Mouse (Mus musculus) forebrain, embryonic 10.5 days (tissue): Measurements from ENCODE around the gene Cdt1. TPM values are rescaled to one million over a fixed set of nuclear protein-coding genes. Genes with fewer than 3 reads are reported as not detected.

Experiments
- DNase-seq: peaks from one replicate; pipeline ENCODE4 v3.0.0-alpha.2; 2017; ENCODE audit warnings: low spot score; ENCODE audit errors: extremely low spot score
- H3K27ac ChIP-seq: fragments of 300-500 bp; sonication (generic); 2 replicates; pipeline ENCODE4 v1.5.1; 2016; ENCODE audit warnings: mild to moderate bottlenecking
- H3K27me3 ChIP-seq: fragments of 300-500 bp; sonication (generic); 2 replicates; pipeline ENCODE4 v1.6.1; 2016; ENCODE audit warnings: mild to moderate bottlenecking; ENCODE audit not compliant: poor library complexity, severe bottlenecking
- H3K36me3 ChIP-seq: fragments of 300-500 bp; sonication (generic); replicated peaks from 2 replicates; pipeline ENCODE4 v1.6.1; 2016; ENCODE audit warnings: mild to moderate bottlenecking, moderate library complexity
- H3K4me1 ChIP-seq: fragments of 300-500 bp; sonication (generic); 2 replicates; pipeline ENCODE4 v1.6.1; 2016
- H3K4me3 ChIP-seq: fragments of 300-500 bp; sonication (generic); 2 replicates; pipeline ENCODE4 v1.5.1; 2016; ENCODE audit warnings: mild to moderate bottlenecking, moderate library complexity
- H3K9me3 ChIP-seq: fragments of 300-500 bp; sonication (generic); 2 replicates; pipeline ENCODE4 v1.6.1; 2016; ENCODE audit warnings: mild to moderate bottlenecking, moderate library complexity
- WGBS: fragments of 180-500 bp; shearing (Covaris S2); methylation state at CpG from one replicate; pipeline ENCODE4 v1.1.7; 2016; 5-methylcytosine and 5-hydroxymethylcytosine counted together
- polyA plus RNA-seq: library from polyadenylated mRNA; unstranded; fragments of >200 nt; fragmentation: Nextera tagmentation; extraction: Ambion mirVana; gene quantifications from 2 replicates; pipeline ENCODE4 v1.2.1, GENCODE M21; 2016

The Cdt1 gene
- polyA plus RNA-seq, 1 experiment from 2014 or later, result 73.2 TPM

DNA sequence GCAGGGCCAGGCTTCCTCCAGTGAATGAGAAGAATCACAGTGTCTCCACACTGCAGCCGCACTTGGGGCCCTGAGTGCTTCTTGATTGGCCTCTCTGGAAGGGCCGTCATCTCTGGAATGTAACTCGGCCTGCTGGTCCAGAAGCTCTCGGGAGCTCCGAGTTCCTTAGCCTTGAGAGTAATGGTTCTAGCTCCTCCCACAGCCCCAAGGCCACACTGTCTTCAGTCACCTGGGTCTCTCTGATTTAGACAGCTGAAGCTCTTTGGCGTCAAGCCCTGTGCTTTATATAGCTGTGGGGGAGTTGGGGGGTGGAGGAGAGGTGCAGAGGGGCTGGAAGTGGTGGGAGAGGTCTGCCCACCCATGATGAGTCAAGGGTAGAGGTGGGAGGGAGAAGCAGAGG is 30.8 kb upstream of the Cdt1 start:
- WGBS, result 66% methylated on average over 6 of the region's 6 CpGs
- Histone ChIP-seq H3K27me3 (no peaks in the 10 kb centered on the region), H3K36me3 (no peaks in the 10 kb centered on the region), H3K4me3 (no peak overlapping the region), H3K27ac (peak overlapping the region; percentile 44), H3K9me3 (no peaks in the 10 kb centered on the region), H3K4me1 (peaks cover 24% of the 10 kb centered on the region)
- DNase-seq, result no peak

DNA sequence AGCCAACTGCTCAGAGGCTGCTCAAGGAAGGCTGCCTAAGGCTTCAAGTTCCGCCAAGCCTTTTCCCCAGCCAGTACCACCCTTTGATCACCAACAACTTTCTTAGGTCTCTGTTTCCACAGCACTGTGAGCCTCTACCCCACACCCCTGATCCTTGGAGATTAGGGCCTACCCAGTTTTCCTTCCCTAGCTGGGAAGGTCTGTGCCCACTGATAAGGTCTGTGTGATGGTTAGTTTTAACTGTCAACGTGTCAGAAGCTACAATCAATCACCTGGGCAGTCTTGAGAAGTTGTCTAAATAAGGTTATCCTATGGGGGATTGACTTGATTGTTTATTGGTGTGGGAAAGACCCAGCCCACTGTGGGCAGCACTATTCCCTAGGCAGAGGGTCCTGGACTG is 30.0 kb upstream of the Cdt1 start:
- no peak overlapping the region for H3K27ac ChIP-seq
- H3K4me3 ChIP-seq, result no peak overlapping the region
- H3K4me1 ChIP-seq, result peaks cover 22% of the 10 kb centered on the region
- H3K36me3 ChIP-seq, result no peaks in the 10 kb centered on the region
- 88% methylated on average over 2 of the region's 2 CpGs for WGBS
- DNase-seq, result no peak
- H3K27me3 ChIP-seq, result no peaks in the 10 kb centered on the region
- H3K9me3 ChIP-seq, result no peaks in the 10 kb centered on the region

DNA sequence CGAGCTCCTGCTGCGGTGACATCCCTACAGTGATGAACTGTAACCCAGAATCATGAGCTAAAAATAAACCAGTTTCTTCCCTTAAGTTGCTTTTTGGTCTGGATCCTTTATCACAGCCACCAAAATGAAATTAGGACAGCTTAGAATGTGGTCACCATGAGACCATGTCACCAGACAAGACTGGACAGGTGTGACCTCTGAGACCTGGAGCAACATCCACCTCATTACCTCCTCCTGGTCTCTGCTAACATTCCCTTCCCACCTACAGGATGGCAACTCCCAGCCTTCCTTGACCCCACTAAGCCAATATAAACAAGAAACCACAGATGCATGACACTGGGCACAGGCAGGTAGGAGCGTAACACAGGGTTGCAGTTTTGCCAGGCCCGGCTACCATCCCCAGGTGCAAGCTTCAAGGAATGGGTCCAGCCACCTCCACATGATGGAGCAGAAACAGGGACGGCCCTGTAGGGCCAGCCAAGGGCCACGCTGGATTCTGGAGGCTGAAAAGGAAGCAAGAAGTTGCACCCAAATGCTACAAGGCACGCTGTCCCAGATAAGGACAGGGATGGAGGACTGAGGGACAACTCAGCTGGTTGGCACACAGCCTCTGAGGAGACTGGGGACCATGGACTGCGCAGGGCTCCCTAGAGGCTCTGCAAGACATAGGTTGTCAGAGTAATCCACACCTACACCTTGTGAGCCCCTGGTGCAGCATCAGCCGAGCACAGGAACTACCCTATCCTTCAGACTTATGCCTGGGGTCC is 29.3 kb upstream of the Cdt1 start:
- DNase-seq, result no peak
- WGBS, result 93% methylated on average over 9 of the region's 9 CpGs

DNA sequence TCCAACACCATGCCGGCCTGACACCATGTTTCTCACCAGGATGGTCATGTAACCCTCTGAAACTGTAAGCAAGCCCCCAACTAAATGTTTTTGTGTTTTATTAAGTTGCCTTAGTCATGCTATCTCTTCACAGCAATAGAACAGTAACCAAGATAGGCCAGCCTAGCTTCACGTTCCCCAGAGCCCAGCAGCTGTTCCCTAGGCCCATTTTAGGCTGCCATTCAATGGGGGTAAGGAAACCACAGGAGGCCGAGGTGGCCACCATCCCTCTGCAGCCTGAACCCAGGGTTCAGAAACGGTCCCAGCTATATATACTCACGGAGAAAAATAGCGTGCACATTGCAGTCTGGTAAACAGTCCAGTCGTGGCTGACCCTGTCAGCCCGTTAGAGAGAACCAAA is 23.7 kb upstream of the Cdt1 start:
- Histone ChIP-seq H3K9me3 (no peaks in the 10 kb centered on the region), H3K27me3 (peaks cover 6% of the 10 kb centered on the region), H3K4me1 (peaks cover 37% of the 10 kb centered on the region), H3K4me3 (no peak overlapping the region), H3K36me3 (peaks cover 6% of the 10 kb centered on the region; the same call in 1 of the 2 replicates), H3K27ac (no peak overlapping the region)
- no peak for DNase-seq
- 95% methylated on average over 8 of the region's 8 CpGs for whole genome bisulfite sequencing

More for the DNA sequence above, 29.3 kb upstream of the Cdt1 start:
- Histone ChIP-seq H3K27me3 (no peaks in the 10 kb centered on the region), H3K4me1 (peaks cover 22% of the 10 kb centered on the region), H3K9me3 (no peaks in the 10 kb centered on the region), H3K4me3 (no peak overlapping the region), H3K36me3 (no peaks in the 10 kb centered on the region), H3K27ac (peak overlapping the region; percentile 53)

DNA sequence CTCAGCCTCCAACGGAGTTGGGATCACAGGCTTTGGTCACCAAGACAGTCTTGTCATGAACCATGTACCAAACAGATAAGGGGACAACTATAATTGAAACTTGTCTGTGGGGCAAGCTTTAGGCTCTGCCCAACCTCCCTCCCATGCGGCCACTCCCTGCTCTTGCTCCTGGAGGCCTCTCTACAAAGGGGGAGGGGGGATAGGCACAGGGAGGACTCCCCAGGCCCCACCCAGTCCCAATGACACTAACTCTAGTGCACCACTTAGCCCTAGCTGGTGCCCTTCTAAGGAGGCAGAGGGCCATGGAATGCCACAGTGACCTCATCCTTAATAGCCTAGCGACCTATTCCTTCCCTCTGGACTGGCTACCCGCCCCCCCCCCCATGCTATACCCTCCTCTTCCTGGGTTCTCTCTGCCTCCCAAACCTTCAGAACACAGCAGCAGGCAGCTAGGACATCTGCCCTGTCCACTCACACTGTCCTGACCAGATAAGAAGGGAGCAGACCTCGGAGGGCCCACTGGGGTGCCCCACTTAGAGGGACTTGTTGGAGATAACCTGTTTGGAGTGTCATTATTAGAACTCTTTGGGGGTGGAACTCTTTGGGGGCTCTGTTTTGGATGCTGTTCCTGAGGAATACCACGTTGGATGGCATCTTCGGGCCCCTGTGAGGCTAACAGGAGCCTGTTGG is 21.6 kb upstream of the Cdt1 start:
- H3K27me3 ChIP-seq, result peaks cover 27% of the 10 kb centered on the region
- H3K4me1 ChIP-seq, result peaks cover 51% of the 10 kb centered on the region
- peaks cover 6% of the 10 kb centered on the region; the same call in 1 of the 2 replicates for H3K36me3 ChIP-seq
- peak overlapping the region; percentile 74 for H3K27ac ChIP-seq
- 85% methylated on average over 7 of the region's 7 CpGs for WGBS
- H3K4me3 ChIP-seq, result peak overlapping the region; percentile 31; the same call in 1 of the 2 replicates
- H3K9me3 ChIP-seq, result no peaks in the 10 kb centered on the region
- DNase-seq, result no peak

DNA sequence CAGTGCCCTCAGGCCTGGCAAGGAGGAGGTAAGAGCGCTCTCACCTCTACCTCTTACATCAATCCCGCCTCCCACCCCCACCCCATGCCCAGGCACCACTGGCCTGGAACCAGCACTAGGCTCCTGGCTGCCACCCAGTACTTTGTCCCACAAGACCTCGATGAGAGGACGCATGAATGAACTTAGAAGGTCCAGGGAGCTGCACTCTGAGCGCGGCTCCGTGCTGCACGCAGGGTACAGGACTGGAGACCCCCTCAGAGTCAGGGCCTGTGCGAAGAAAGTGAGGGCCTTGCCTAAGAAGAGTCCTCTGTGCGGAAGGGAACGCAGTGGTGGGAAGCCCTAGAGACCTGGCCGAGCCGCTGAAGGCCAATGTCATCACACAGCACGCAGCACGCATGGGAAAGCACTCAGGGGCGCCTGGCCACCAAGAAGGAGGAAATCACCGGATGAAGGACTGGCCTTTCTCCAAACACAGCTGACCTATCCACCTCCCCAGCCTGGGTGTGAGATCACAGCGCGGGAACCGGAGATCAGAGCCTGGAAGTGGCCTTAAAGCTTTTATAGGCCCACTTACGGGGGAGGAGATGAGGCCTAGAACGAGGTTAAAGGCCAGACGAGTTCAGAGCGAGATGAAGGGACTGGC is 20.9 kb upstream of the Cdt1 start:
- H3K27me3 ChIP-seq, result peaks cover 34% of the 10 kb centered on the region
- no peaks in the 10 kb centered on the region for H3K9me3 ChIP-seq
- 81% methylated on average over 24 of the region's 24 CpGs for WGBS
- peaks cover 6% of the 10 kb centered on the region; the same call in 1 of the 2 replicates for H3K36me3 ChIP-seq
- H3K27ac ChIP-seq, result peak overlapping the region; percentile 74
- peaks cover 56% of the 10 kb centered on the region for H3K4me1 ChIP-seq
- no peak for DNase-seq
- H3K4me3 ChIP-seq, result peak overlapping the region; percentile 31; the same call in 1 of the 2 replicates

DNA sequence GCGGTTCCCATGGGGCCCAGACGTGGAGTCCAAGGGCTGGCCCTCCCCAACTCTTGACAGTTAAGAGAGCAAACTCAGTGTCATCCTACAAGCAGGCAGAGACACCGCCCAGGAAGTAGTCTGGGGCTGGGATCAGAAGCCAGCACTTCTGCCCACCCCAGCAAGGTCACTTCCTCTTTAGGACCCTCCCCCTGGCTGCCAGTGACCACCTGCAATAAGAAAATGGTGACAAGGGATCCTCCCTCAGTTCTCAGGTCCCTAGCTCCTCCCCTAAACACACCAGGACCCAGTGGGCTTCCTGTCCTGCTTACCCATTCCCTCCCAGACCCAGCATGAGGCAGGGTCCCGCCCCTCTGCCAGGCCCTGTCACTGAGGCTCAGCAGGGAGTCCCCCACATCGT is 20.0 kb upstream of the Cdt1 start:
- Histone ChIP-seq H3K9me3 (no peaks in the 10 kb centered on the region), H3K36me3 (peaks cover 6% of the 10 kb centered on the region; the same call in 1 of the 2 replicates), H3K27me3 (peaks cover 38% of the 10 kb centered on the region), H3K27ac (peak overlapping the region; percentile 74), H3K4me3 (peak overlapping the region; percentile 31), H3K4me1 (peaks cover 56% of the 10 kb centered on the region)
- 34% methylated on average over 5 of the region's 5 CpGs for WGBS
- DNase-seq, result no peak

DNA sequence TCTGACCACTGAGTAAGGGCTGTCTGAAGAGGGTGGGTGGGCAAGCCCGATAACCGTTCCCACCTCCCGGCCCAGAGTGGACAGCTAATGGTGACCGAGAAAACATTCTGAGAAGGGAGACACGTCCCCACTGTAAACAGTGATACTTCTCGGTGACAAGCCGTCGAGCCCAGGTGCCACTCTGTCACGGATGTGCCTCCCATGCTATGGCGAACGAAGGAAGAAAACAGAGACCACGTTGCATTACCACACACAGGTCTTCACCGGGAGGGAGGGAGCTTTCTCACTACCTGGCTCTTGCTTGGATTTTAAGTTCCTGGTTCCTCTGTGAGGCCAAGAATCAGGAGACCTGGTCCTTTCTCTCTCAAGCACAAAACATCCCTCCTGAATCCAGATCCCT is 19.5 kb upstream of the Cdt1 start:
- Histone ChIP-seq H3K4me3 (peak overlapping the region; percentile 7), H3K4me1 (peaks cover 56% of the 10 kb centered on the region), H3K27ac (peak overlapping the region; percentile 74; the same call in 1 of the 2 replicates), H3K27me3 (peaks cover 38% of the 10 kb centered on the region), H3K9me3 (no peaks in the 10 kb centered on the region), H3K36me3 (peaks cover 6% of the 10 kb centered on the region; the same call in 1 of the 2 replicates)
- no peak for DNase-seq
- WGBS, result 77% methylated on average over 13 of the region's 13 CpGs

DNA sequence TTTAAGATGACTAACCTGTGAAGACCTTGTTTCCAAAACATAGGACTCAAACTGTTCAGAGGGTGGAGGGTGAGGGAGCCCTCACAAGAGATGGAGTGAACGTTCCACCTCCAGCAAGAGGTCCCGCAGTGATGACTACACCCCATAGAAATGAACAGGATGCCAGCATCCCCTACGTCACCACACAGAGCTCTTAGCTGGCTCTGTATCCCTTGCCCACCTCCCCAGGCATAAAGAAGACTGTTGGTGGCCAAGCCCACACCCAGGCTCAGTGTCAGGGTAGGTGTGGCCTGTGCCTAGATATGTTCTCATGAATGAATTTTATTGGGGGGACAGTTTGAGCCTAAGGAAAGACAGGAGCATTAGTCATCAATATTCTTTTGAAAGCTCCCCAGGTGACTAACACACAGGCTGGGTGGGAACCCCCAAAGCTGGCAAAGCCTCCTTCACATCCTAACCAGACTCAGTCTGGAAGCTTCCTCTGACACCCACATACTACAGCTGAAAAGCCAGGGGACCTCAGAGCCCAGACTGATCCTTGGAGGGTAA is 18.9 kb upstream of the Cdt1 start:
- peaks cover 38% of the 10 kb centered on the region for H3K27me3 ChIP-seq
- H3K4me3 ChIP-seq, result peak overlapping the region; percentile 68; the same call in 1 of the 2 replicates
- no peak overlapping the region for H3K27ac ChIP-seq
- H3K4me1 ChIP-seq, result peaks cover 56% of the 10 kb centered on the region
- DNase-seq, result no peak
- 91% methylated on average over 3 of the region's 3 CpGs for WGBS
- no peaks in the 10 kb centered on the region for H3K9me3 ChIP-seq
- H3K36me3 ChIP-seq, result peaks cover 6% of the 10 kb centered on the region; the same call in 1 of the 2 replicates

DNA sequence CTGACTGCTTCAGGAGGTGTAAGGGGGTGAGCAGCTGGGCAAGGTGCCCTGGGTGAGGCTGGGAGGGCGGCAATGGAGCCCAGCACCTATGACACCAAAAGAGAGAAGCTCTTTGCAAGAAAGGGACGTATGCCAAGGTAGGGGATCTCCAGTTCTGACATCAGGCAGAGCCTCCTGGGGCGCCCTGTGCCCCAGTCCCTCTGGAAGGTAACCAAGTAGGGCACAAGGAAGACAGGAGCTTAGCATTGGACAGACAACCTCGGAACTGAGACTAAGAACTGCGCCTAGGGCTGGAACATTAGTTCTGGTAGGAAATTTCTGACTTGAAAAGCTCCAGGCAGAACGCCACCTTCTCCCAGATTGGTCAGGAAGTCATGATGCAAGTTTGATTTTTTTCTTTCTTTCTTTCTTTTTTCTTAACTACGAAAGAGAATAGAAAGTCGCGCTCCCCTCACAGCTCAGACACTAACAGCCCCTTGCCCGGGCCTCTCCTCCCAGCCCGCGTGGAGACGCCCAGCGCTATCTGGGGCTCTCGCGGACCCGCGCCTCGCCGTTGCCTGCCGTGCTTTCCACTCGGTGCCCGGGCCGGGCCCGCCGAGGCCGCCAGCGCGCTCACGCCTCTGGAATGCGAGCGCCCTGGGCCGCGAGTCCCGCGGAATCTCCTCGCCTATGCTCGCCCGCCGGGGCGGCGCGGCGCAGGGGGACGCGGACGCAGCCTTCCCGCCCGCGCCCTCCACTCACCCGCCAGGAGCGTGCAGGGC is 17.4 kb upstream of the Cdt1 start:
- Histone ChIP-seq H3K27ac (peak overlapping the region; percentile 91), H3K4me1 (peaks cover 56% of the 10 kb centered on the region), H3K9me3 (no peaks in the 10 kb centered on the region), H3K4me3 (peak overlapping the region; percentile 68), H3K36me3 (peaks cover 6% of the 10 kb centered on the region; the same call in 1 of the 2 replicates), H3K27me3 (peaks cover 38% of the 10 kb centered on the region)
- DNase-seq, result peak; percentile 59
- WGBS, result 4% methylated on average over 52 of the region's 52 CpGs

DNA sequence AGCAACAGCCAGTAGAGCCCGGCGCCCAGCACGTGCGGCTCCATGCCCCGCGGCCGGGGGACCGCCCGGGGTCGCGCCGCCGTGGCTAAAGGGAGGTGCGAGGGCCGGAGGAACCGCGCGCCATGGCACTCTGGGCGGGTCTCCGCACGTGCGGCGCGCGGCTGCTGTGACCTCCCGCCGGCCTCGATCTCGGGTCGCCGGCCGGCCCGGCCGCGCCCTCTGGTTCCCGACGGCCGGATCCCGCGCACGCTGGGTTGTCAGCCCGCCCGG is 16.9 kb upstream of the Cdt1 start:
- 1% methylated on average over 43 of the region's 43 CpGs for WGBS
- peaks cover 56% of the 10 kb centered on the region for H3K4me1 ChIP-seq
- H3K4me3 ChIP-seq, result peak overlapping the region; percentile 68
- peaks cover 6% of the 10 kb centered on the region; the same call in 1 of the 2 replicates for H3K36me3 ChIP-seq
- peak overlapping the region; percentile 91 for H3K27ac ChIP-seq
- H3K9me3 ChIP-seq, result no peaks in the 10 kb centered on the region
- peaks cover 38% of the 10 kb centered on the region for H3K27me3 ChIP-seq
- DNase-seq, result no peak
